Mouse (Mus musculus) 3134 (cell line): ENCODE data around the gene Dnah11.

Experiments
- DNase-seq: peaks from one replicate; pipeline ENCODE4 v3.0.0-alpha.2; 2011; ENCODE audit warnings: low spot score; ENCODE audit not compliant: insufficient read length; ENCODE audit errors: extremely low read depth

Dnah11 gene

DNA sequence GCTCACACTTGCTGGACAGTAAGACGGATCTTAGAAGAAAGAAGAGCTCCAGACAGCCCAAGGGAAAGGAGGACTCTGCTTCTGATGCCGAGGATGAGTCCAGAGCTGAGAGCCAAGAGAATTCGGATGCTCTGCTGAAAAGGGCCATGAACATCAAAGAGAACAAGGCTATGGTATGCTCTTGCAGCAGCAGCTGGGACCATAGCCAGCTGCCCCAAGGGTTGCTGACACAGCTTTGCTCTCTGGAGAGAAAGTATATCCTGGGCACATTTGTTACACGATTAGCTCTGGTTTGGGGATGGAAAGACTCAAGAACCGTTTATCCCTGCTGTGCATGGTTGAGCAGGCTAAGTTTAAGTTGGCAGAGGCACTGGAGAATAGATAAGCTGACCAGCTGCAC lies 326.6 kb downstream of the Dnah11 start:
- no peak for DNase-seq

GRCm38 (mm10) chr12:117867708-117868564 lies 330.9 kb downstream of the Dnah11 start:
- no peak for DNase-seq

DNA sequence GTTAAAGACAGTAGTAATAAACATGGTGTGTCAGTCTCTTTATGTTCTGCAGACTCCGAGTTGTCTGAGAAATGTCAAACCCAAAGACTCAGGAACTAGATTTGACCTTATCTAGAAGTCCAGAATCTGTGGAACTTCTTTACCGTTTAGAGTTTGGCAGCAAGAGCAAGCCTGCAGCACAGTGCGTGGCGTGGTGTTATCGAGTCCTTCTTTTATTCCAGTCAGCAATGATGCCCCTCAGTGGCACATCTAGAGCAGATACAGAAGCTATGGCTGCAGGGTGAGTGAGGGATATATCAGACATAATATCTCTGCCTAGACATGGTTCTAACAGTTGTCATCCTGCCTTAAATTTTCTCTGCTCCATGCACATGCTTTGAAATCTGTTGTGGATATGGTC lies 336.2 kb downstream of the Dnah11 start:
- DNase-seq = no peak

- DNase-seq = no peak
These were observed 337.6 kb downstream of the Dnah11 start for GRCm38 (mm10) chr12:117861249-117861648.

- DNase-seq = no peak
These were observed 338.0 kb downstream of the Dnah11 start for GRCm38 (mm10) chr12:117860840-117861239.

- no peak for DNase-seq
These were observed 341.0 kb downstream of the Dnah11 start for GRCm38 (mm10) chr12:117857884-117858283.

DNA sequence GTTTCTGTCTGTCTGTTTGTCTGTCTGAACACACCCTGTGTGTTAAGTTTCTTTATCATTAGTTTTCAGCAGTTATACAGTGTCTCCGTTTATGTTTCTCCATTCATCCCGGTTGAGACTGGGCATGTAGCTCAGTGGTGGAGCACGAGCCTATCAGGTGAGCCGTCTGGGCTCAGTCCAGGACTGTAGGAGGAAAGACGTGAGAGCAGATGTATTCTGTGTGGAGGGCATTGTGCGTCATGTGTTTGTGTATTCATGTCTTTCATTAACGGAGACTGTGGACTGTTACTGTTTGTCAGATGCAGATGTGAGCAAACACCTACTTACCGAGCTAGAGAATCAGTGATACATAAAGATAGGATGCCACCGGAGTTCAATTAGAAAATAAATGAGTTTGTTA lies 341.8 kb downstream of the Dnah11 start:
- DNase-seq = no peak

DNA sequence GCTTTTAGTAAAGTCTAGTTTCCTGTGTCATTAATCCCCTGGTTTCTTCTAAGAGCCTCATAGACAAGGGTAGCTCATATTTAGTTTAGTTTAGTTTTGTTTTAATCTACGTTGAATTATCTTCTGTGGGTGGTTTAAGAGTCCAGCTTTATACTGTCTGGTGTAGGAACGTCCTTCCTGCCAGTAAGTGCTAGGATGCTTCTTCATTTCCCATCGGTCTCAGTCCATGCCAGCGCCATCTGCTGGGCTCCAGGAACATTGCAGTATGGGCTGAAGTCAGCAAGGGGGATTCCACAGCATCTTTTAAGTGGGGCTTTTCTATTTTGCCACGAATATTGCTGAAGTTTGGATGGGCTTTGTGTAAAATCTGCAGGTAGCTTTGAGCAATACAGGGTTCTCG lies 345.5 kb downstream of the Dnah11 start:
- no peak for DNase-seq

DNA sequence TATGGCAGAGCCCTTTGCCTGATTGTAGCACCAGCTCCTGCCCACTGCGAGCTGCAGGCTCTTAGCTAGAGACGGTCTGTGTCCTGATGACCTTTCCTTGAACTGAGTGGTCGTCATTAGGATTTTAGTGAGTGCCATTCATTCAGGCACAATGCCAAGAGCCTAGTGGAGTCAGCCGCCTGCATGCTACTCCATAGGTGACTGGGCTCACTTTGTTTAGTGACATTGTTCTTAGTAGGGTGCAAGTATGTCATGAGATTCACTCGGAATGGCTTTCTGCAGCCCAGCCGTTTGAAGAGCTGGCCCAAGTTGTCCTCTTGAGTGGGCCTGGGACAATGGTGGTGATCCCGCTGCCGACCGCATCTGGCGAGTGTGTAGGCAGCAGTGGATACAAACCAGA lies 348.4 kb downstream of the Dnah11 start:
- no peak for DNase-seq

- no peak for DNase-seq
These were observed 350.2 kb downstream of the Dnah11 start for GRCm38 (mm10) chr12:117848621-117849020.

DNA sequence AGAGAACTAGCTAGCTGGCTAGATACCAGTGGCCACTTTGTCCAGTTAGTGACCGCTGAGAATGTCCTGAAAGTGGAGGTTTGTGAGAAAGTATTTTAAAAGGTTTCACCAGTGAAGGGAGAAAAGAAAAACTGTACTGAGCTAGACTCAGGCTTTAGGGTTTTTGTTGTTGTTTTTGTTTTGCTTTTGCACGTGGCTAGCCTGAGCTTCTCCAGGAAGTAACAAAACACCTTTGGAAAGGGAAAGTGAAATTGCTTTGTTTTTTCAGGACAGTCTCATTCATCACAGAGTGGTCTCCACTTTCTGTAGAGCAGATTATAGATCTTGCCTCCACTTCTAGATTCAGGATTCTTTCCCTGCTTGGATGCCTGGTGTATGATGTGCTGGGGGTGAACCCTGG lies 353.9 kb downstream of the Dnah11 start:
- DNase-seq = no peak

GRCm38 (mm10) chr12:117844075-117844408 lies 354.8 kb downstream of the Dnah11 start:
- DNase-seq = no peak

DNA sequence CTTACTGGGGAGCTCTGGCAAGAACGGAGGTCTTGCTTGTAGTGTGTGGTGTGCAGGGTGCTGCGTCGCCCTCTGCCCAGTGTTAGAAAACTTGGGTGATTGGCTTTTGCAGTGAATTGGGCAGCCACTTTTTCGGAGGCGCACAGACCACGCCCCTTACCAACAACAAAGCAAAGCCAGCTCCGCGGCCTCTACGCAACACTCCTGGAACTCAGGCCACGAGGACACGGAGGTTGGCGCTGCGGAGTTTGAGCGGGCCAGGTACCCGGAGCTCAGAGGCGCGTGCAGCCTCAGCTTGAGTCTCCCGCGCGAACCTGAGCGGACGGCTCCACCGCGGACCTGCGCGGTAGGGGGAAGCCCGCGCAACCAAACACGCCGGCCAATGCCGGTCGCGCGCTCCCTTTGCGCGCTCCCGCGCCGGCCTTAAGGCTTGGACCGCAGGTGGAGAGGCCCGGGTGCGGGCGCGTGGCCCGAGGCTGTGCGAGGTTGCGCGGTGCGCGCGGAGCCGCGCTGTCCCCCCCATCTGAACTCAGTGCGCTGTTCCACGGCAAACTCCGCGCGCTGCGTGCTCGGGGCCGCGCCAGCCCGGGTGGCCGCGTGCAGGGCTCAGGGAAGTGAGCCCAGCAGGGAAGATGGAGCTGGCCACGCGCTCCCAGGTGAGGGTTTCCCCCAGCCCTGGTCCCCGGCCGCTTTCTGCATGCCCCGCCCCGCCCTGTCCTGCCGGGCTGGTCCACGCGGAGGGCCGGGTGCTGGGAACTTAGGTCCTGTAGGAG lies 355.4 kb downstream of the Dnah11 start:
- DNase-seq = peak; percentile 93

GRCm38 (mm10) chr12:117842676-117843075 lies 356.2 kb downstream of the Dnah11 start:
- DNase-seq = no peak

- no peak for DNase-seq
These were observed 358.1 kb downstream of the Dnah11 start for GRCm38 (mm10) chr12:117840705-117841104.

- no peak for DNase-seq
These were observed 361.5 kb downstream of the Dnah11 start for GRCm38 (mm10) chr12:117837376-117837775.

GRCm38 (mm10) chr12:117835371-117835770 lies 363.5 kb downstream of the Dnah11 start:
- no peak for DNase-seq

- no peak for DNase-seq
These were observed 364.2 kb downstream of the Dnah11 start for GRCm38 (mm10) chr12:117834652-117835051.

- DNase-seq = no peak
These were observed 366.7 kb downstream of the Dnah11 start for GRCm38 (mm10) chr12:117832190-117832589.

- DNase-seq = no peak
These were observed 367.4 kb downstream of the Dnah11 start for GRCm38 (mm10) chr12:117831351-117831961.

DNA sequence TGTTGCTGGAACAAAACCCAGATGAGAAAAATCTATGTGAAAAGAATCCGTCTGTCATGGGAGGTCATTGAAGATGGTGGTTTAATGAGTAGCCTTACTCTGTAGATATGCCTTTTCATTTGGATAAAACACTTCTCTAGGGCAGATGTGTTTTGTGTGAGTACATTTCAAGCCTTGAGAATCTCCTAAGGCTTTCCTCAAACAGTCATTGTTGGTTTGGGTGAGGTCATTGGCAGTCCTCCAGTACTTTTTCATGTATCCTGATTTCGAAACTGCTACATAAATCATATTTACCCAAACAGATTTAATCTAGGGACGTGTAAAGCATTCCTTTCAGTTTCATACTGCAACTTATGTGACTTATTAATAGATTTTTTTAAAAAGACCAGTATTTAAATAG lies 370.5 kb downstream of the Dnah11 start:
- peak; percentile 25 for DNase-seq
